Mouse (Mus musculus) large intestine, adult 2 months (tissue): ENCODE data around the gene Cep170b. TPM values are rescaled to one million over a fixed set of nuclear protein-coding genes. Genes with fewer than 3 reads are reported as not detected.

Source experiments
- DNase-seq: peaks from one replicate; pipeline ENCODE4 v3.0.0-alpha.2; 2012; ENCODE audit warnings: low read depth, low spot score
- WGBS: fragments of 180-500 bp; shearing (Covaris S2); methylation state at CpG from one replicate; pipeline ENCODE4 v1.1.7; 2018; 5-methylcytosine and 5-hydroxymethylcytosine counted together
- polyA plus RNA-seq: library from polyadenylated mRNA; depleted of rRNA; stranded (reverse); fragments of >200 nt; gene quantifications from 2 replicates; pipeline ENCODE4 v1.2.3, GENCODE M21; 2012

The Cep170b gene
- polyA plus RNA-seq, 1 experiment = 53.2 TPM

GRCm38 (mm10) chr12:112757896-112758295, 37.6 kb downstream of the Cep170b start:
- WGBS = 83% methylated on average over 5 of the region's 5 CpGs
- no peak for DNase-seq

GRCm38 (mm10) chr12:112759471-112759870, 39.2 kb downstream of the Cep170b start:
- DNase-seq = no peak
- 90% methylated on average over 3 of the region's 3 CpGs for WGBS

DNA sequence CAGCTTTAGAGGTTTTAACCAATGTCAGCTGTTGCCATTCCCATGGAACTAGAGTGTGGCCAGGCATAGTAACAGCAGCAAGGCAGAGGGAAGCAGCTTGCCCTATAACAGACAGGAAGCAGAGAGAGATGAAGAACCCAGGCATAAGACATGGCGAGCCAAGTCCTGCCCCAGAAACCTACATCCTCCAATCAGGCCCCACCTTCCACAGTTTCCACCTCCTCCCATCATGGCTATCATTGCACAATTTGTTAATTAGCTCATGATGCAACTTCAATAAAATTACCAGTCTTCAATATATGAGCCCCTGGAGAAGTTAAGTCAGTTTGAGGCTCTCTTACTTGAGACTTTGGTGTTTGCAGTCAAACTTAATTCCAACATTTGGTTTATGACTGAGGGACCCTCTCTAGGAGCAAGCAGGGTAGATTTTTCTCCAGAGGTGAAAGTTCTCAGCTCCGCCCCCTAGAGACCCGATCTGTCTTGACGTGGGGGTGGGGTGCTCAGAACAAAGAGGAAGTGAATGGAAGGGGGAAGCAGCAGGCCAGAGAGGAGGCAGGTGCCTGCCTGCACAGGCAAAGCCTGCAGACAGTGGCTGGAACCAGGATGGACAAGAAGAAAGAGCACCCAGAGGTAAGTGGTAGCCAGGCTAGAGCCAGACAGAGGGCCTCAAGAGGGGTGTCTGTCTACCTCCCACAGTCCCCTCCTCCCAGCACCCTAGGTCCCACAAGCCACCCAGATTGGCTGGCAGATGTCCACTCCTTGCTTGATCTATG, 40.1 kb downstream of the Cep170b start, which contains the start of gene Pld4:
Gene Pld4, plus strand, starts transcription at position 502 of the 773 bp plus-strand sequence.
- no peak for DNase-seq
- WGBS = 49% methylated on average over 4 of the region's 4 CpGs

DNA sequence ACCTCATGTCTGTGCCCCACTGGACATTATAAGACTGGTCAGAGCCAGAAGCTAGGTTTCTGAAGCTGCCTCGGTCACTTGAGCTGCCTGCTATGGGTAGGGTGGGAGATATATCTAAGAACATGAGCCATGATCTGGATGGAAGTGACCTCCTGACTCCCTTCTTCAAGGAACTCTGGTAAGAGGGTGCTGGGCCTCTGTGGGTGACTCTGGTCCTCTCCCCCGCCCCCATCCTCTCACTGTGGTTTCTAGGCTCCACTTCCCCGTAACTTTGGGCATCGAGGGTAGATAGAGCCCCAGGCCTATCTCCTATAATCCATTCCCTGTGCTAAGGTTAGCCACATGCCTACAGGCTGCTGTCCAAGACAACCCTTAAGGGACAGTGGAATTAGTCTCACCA, 41.2 kb downstream of the Cep170b start:
- DNase-seq = no peak

DNA sequence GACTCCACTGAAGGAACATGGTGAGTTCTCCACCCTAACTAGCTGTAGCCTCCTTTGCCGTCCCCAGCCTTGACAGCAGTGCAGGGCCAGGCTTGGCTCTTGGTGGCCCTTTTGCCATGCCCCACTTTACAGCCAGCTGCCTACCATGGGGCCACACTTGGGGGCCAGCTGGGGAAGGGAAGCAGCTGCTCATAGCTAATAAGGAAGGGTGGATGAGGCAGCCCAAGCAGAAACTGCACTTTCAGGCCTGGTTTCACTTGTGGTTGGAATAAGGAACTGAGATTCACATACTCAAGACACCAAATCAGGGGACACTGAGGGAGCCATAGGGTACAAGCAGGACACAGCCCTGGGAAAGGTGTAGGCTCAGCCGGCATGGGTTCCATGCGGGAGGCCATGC, 41.8 kb downstream of the Cep170b start:
- no peak for DNase-seq
- 80% methylated on average over 3 of the region's 3 CpGs for WGBS

More for the DNA sequence above, 41.2 kb downstream of the Cep170b start:
- 89% methylated on average over 4 of the region's 4 CpGs for WGBS

- 88% methylated on average over 4 of the region's 4 CpGs for WGBS
- no peak for DNase-seq
Measured at GRCm38 (mm10) chr12:112763176-112763575, 42.9 kb downstream of the Cep170b start.

GRCm38 (mm10) chr12:112764141-112764540, 43.9 kb downstream of the Cep170b start:
- 74% methylated on average over 5 of the region's 5 CpGs for WGBS
- DNase-seq = no peak

GRCm38 (mm10) chr12:112764991-112765390, 44.7 kb downstream of the Cep170b start:
- no peak for DNase-seq
- WGBS = 87% methylated on average over 7 of the region's 7 CpGs

DNA sequence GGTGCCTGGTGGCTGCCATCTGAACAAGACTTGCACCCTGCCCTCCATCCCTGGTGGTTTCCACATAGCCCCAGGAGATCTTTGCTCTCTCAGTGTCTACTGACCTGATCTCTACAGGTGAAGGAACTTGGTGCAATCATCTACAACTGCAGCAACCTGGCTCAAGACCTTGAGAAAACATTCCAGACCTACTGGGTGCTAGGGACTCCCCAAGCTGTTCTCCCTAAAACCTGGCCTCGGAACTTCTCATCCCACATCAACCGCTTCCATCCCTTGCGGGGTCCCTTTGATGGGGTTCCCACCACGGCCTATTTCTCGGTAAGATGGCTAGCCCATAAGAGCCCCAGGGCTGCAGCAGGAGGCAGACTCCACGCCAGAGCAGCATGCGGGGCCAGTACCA, 46.3 kb downstream of the Cep170b start:
- no peak for DNase-seq
- 90% methylated on average over 7 of the region's 7 CpGs for WGBS

- 89% methylated on average over 16 of the region's 16 CpGs for WGBS
Measured at GRCm38 (mm10) chr12:112767036-112767890, 47.0 kb downstream of the Cep170b start.

DNA sequence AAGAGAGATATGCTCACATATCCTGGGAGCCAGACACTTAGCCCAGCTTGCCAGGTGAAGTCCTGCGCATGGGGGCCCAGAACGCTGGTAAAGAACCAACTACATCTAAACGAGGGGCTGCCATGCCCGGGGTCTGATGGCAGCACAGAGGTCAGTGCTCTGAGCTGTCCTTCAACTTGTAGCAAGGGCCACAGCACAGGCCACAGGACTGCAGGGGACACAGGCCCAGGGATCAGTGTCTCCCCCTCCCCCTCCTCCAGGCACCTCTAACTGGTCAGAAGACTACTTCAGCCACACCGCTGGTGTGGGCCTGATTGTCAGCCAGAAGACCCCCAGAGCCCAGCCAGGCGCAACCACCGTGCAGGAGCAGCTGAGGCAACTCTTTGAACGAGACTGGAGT, 47.9 kb downstream of the Cep170b start:
- WGBS = 87% methylated on average over 8 of the region's 8 CpGs
- no peak for DNase-seq

More at GRCm38 (mm10) chr12:112767036-112767890, 47.0 kb downstream of the Cep170b start:
- no peak for DNase-seq

DNA sequence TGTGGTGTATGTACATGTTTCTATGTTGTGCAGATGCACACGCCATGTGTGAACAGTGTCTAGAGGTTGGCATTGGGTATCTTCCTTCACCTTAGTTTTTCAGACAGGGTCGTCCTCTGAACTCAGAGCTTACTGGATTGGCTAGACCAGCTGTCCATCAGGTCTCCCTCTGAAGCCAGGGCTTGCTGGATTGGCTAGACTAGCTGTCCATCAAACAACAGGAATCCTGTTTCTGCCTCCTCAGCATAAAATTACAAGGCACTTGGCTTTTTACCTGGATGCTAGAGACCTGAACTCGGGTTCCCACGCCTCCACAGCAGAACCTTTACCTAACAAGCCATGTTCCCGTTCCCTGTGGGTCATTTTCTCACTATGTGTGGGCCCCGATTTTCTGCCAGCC, 48.8 kb downstream of the Cep170b start:
- 82% methylated on average over 6 of the region's 6 CpGs for WGBS
- DNase-seq = no peak

DNA sequence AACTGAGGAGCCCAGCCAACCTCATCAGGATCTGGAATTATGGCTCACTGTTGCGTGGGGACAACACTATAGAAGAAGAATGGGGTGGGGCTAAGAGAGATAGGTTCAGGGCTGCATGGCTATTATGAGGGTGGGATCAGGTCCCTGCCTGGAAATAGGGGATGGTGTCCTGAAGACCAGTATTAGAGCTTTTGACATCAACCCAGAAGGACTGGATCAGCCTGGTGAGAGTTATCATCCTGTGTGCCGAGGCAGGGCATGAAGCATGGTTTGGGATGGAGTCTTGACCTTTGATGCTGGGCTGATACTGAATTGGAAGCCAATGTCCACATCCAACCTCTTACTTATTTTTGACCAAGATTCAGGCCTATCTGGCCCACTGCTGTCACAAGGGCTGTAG, 49.5 kb downstream of the Cep170b start:
- WGBS = 70% methylated on average over 2 of the region's 2 CpGs
- no peak for DNase-seq

DNA sequence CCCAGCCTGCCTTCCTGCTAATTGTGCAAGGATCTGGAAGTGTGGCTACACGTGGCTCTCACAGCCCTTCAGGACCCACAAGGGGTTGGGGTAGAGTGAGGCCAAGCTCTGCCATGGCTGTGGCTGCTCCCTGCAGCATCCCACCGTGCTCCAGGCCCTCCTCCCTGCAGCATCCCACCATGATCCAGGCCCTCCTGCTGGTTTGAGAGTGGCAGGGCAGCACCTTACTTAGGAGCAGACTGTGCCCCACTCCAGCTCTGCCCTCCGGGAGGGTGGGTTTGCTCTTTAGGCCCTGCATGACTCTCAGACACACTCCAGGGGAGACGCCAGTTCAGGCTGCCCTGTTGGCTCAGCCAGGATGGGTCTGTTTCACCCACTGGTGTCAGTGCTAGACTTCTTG, 50.1 kb downstream of the Cep170b start:
- 78% methylated on average over 4 of the region's 4 CpGs for WGBS
- no peak for DNase-seq

DNA sequence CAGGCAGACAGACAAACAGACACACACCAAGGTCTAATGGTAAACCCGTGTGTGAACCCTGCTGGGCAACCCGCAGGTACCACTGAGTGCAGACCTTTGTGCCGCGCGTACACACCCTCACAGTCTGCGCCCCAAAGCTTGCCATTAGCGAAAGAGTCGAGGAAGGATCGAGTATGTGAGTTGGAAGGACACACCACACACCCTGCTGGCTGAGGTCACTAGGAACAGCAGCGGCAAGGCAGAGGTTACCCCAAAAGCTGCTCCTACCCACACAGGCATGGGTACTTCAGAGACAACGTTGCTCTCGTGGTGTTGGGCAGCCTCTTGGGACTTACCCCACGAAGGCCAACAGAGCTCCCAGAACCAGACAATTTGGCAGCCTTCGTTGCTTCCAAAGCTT, 52.1 kb downstream of the Cep170b start:
- WGBS = 86% methylated on average over 14 of the region's 14 CpGs
- no peak for DNase-seq

DNA sequence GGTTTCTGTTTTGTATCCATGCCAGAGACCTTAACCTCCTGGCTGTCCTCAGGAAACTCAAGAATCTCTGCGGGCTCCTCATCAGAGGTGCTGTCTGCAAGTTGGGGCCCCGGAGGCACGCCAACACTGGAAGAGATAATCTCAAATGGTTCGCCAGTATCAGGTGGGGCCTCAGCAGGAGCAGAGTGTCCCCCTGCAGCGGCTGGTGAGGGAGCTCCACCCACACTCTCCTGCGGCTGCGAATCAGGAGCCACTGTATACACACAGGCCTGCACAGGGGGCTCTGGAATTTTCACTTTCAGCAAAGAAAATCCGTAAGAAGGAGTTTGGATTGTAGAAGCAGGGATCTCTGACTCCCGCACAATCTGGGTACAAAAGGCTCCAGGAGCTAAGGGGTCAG, 53.1 kb downstream of the Cep170b start:
- WGBS = 43% methylated on average over 9 of the region's 9 CpGs
- DNase-seq = no peak

DNA sequence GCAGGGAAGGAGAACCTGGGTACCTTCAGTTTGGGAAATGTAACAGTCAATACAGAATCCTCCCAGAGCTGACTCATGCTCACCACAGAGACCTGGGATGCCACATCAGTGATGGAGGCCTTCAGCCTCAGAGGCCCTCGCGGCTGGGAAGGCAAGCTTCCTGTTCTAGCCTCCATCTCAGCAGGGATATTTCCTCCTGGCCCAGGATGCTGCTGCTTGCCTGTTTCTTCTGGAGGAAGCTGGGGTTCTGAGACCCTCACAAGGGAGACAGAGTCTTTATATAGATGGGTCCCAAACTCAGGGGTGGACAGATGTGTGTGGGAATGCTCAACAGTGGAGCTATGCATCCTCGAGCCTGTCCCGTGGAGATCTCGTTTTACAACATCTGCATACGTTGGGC, 53.8 kb downstream of the Cep170b start:
- no peak for DNase-seq
- 77% methylated on average over 6 of the region's 6 CpGs for WGBS

DNA sequence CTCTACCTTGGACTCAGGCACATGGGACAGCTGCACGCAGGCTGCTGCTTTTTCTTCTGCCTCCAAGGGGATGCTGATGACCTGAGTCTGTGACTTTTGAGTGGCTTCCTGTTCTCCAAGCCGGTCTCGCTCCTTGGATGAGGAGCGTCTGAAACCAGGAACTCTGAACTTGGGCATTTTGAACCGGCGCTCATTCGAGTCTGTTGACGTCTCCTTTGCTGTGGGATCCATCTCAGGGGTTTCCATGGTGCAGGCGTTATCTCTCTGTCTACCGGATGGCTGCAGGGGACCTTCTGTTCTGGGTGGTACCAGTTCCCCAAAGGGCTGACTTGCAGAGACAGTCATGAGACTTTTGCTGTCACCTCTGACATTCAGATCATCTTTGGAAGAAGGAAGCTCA, 54.2 kb downstream of the Cep170b start:
- DNase-seq = no peak
- WGBS = 89% methylated on average over 10 of the region's 10 CpGs

DNA sequence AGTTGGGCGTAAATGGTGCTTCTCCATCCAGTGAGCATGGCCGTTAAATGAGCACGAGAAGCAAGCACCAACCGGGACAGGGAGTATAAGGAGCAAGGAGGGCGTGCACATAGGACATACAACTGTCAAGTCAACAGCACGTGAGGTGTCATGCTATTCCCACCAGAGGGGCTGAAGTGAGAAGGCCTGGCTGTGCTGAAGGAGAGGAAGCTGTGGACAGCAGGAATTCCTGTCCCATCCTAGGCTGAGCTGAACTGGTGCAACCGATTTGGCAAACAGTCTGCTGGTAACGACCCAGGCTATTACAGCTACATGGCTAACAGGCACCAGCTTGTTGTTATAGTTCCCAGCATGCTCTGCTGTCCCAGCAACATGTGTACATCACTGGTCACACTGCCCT, 70.8 kb downstream of the Cep170b start:
- WGBS = 28% methylated on average over 8 of the region's 8 CpGs
- DNase-seq = no peak

DNA sequence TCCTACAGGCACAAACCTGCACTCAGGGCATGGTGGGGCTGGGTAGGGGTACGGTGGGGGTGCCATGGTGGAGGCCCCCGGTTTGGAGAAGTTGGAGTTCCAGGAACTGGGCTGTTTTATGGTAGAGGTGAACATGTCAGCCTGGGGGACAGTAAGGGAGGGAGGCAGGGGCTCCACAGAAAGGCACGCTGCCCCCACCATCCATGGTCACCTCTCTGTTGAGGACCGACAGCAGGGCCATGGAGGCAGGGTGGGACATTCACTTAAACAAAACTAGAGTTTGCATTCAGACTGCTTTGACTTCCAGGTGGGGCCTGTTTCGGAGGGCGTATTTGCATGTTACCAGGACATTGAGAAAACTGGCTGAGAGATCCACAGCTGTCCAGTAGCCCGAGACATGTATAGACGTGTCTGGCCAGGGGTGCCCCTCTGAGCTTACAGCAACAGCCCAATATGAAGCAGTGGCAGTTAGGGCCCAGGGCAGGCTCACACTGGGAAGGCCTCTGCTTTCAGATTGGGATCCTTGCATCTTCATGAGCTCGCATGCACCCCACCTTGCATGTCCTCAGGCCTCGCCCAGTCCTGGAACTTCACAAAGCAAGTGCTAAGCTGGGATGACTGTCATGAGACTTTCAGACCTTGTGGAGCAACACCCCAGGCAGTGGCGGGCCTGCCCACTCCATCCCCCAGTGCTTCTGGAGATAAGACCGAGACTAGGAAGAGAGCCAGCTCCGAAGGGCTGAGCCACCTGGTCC, 73.5 kb downstream of the Cep170b start:
- no peak for DNase-seq
- 54% methylated on average over 13 of the region's 13 CpGs for WGBS
